In the genomic region with DNA sequence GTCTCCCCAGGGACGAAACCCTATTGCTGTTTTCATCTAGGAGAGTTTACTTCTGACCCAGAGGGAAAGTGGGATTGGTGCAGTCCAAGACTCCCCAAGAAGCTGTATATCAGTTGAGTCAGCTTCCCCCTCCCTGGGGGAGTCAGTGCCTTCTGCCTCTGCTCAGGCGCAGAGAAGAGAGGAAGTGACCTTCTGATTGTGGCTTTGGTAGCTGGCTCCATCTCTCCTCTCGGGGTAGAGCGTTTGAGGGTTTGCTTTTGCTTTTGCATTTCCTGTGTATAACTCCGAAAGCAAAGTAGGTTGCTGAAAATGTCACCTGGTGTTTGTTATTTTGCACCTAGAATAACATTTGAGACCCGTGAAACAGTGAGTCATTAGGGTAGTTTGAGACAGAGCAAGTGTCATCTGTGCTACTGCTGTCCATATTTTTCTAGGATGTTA, we compare ENCODE assay signal across 8 mouse cellular contexts. TPM values are rescaled to one million over a fixed set of nuclear protein-coding genes. Genes with fewer than 3 reads are reported as not detected.
DNase-seq lines count a peak whose midpoint lies in the region; ATAC-seq and TF ChIP-seq lines count a peak whose summit lies in the region.

No protein-coding gene starts in this region.

- DNase-seq in layer of hippocampus, adult 2 months (ENCODE audit: low spot score in 2 of 2), result no peak
- DNase-seq in layer of hippocampus, postnatal 14 days (ENCODE audit: low spot score in 2 of 2), result no peak
- no peak for DNase-seq in liver, embryonic 13.5 days
- DNase-seq in thymus, postnatal 0 days (ENCODE audit: low spot score), result peak; percentile 91
- no peak for DNase-seq in right cerebral cortex, postnatal 25 days
- no peak for DNase-seq in layer of hippocampus, adult 18-20 months (ENCODE audit: low spot score in 2 of 2)
- DNase-seq in cerebellum, adult 2 months, result no peak

- no peak overlapping the region for H3K4me2 ChIP-seq in liver, embryonic 13.5 days

- H3K9me3 ChIP-seq in liver, embryonic 13.5 days (replicated peaks), result no peaks in the 10 kb centered on the region

- no peaks in the 10 kb centered on the region for H3K27me3 ChIP-seq in liver, embryonic 13.5 days
- no peaks in the 10 kb centered on the region for H3K27me3 ChIP-seq in cerebellum, adult 2 months (ENCODE audit: control insufficient read depth, insufficient read depth, low read length)

- ATAC-seq in liver, embryonic 13.5 days (ENCODE audit: low read depth), result peak; percentile 37; the same call in 1 of the 2 replicates

- TF ChIP-seq CTCF in layer of hippocampus, adult 2 months (conservative IDR thresholded peaks at IDR 0.05), result no peak
- TF ChIP-seq CTCF in cerebellum, adult 2 months (IDR thresholded peaks at IDR 0.05; ENCODE audit: borderline replicate concordance, insufficient read depth, low read depth, low read length), result no peak

- H3K27ac ChIP-seq in layer of hippocampus, adult 2 months, result peak overlapping the region; percentile 39; the same call in 1 of the 2 replicates
- peak overlapping the region; percentile 53 for H3K27ac ChIP-seq in brown adipose tissue, adult 24 weeks (replicated peaks; ENCODE audit: low read depth, low read length)
- 0 out of 2 replicates have a peak overlapping the region, but pooled peaks have one; percentile 31 for H3K27ac ChIP-seq in liver, embryonic 13.5 days
- H3K27ac ChIP-seq in cerebellum, adult 2 months (ENCODE audit: insufficient read depth, low read length), result no peak overlapping the region

- no peak for TF ChIP-seq POLR2A in cerebellum, adult 2 months (IDR thresholded peaks at IDR 0.05; ENCODE audit: borderline replicate concordance, insufficient read depth, low read length)

- no peaks in the 10 kb centered on the region for H3K36me3 ChIP-seq in liver, embryonic 13.5 days

- WGBS in liver, embryonic 13.5 days (ENCODE audit: insufficient replicate concordance), result 26% methylated on average over 6 of the region's 6 CpGs
- 75% methylated on average over 6 of the region's 6 CpGs for WGBS in cerebellum, adult 2 months

- peaks cover 46% of the 10 kb centered on the region for H3K4me1 ChIP-seq in brown adipose tissue, adult 24 weeks (ENCODE audit: control insufficient read depth, insufficient read depth, insufficient read length, low read length)
- peaks cover 55% of the 10 kb centered on the region for H3K4me1 ChIP-seq in liver, embryonic 13.5 days (replicated peaks)
- H3K4me1 ChIP-seq in cerebellum, adult 2 months (ENCODE audit: control insufficient read depth, insufficient read depth, low read length), result peaks cover 25% of the 10 kb centered on the region

- H3K9ac ChIP-seq in liver, embryonic 13.5 days, result no peak overlapping the region

- H3K4me3 ChIP-seq in layer of hippocampus, adult 2 months, result no peak overlapping the region
- H3K4me3 ChIP-seq in brown adipose tissue, adult 24 weeks (ENCODE audit: insufficient read depth, low read depth, low read length), result no peak overlapping the region
- H3K4me3 ChIP-seq in liver, embryonic 13.5 days (replicated peaks), result no peak overlapping the region
- no peak overlapping the region for H3K4me3 ChIP-seq in cerebellum, adult 2 months (replicated peaks; ENCODE audit: insufficient read depth, low read depth, low read length)

RNA-seq across cellular contexts. Expression of a gene that starts 42.3 kb away (rescaled TPM):
- total RNA-seq in layer of hippocampus, adult 2 months (2021), result 10 to 100 TPM; 91.3 to 94.9 TPM
- total RNA-seq in layer of hippocampus, postnatal 14 days (2021), result 100 to 1,000 TPM; 118 to 128 TPM
- polyA plus RNA-seq in brown adipose tissue, adult 24 weeks (2012; ENCODE audit: insufficient read depth, insufficient read length, missing spikeins), result 19.1 and 24.3 TPM in 2 replicates
- 5.3 and 5.4 TPM in 2 replicates for polyA plus RNA-seq in liver, embryonic 13.5 days (2015; fragmentation: Nextera tagmentation; extraction: Ambion mirVana)
- polyA plus RNA-seq in thymus, postnatal 0 days (2015; fragmentation: Nextera tagmentation; extraction: Ambion mirVana), result 16.0 and 19.1 TPM in 2 replicates
- total RNA-seq in layer of hippocampus, adult 18-20 months (2021), result 10 to 100 TPM; 83.8 to 88.5 TPM
- polyA plus RNA-seq in cerebellum, adult 2 months (2012; rRNA removed), result 72.6 and 80.3 TPM in 2 replicates
